ENCODE assay signal across 11 mouse cellular contexts in the genomic region with DNA sequence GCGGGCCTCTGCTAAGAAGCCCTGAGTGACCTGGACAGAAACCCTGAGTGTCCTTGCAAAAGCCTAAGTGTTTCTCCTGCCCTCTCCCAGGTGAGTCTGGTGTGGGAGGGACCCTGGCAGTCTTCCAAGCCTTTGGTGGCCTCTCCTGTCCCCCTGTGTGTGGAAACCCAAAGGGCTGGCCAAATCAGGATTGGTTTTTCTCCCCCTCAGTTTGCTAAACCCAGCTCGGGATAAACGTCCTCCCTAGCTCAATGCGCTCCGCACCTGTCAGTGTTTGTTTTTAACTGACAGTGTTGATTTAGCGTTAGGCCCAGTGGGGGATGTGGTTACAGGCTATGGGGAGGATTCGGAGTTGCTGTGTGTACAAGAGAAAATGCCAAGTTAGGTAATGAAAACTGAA.
DNase-seq lines count a peak whose midpoint lies in the region.
"Had no signal": no experiment of that assay in that cellular context is flagged by ENCODE, and none has a peak within 500 bp of the region (broad histone marks: within the 10 kb centered on the region; RNA-seq: fewer than 3 reads in every experiment).

No protein-coding gene starts in this region.

- 37% methylated on average over 7 of the region's 7 CpGs for WGBS in heart, embryonic 10.5 days
- 45% methylated on average over 7 of the region's 7 CpGs for WGBS in limb, embryonic 10.5 days

- peaks cover 19% of the 10 kb centered on the region; the same call in 1 of the 2 replicates for H3K4me1 ChIP-seq in heart, embryonic 10.5 days
- H3K4me1 ChIP-seq in limb, embryonic 10.5 days: peaks cover 3% of the 10 kb centered on the region; the same call in 1 of the 2 replicates
- H3K4me1 ChIP-seq: megakaryocyte, embryonic 14.5 days had no signal

- DNase-seq in kidney, adult 18-20 months: peak; percentile 26
- no peak for DNase-seq in kidney, adult 9 months
- peak; percentile 38 to 55 for DNase-seq in kidney, postnatal 36 days
- DNase-seq in lung, postnatal 14 days: peak; percentile 74
- peak; percentile 85 for DNase-seq in thymus, postnatal 14 days
- no peak for DNase-seq in heart, embryonic 10.5 days (ENCODE audit: low spot score)
- DNase-seq in limb, embryonic 10.5 days (ENCODE audit: low spot score): no peak
- DNase-seq in left cerebral cortex, postnatal 10 days (ENCODE audit: extremely low spot score in 1 of 2, low spot score in 2 of 2): no peak
- DNase-seq: adrenal gland, postnatal 25 days had no signal

- H3K4me3 ChIP-seq in heart, embryonic 10.5 days: no peak overlapping the region
- no peak overlapping the region for H3K4me3 ChIP-seq in limb, embryonic 10.5 days
- H3K4me3 ChIP-seq: megakaryocyte, embryonic 14.5 days had no signal

- H3K9me3 ChIP-seq in heart, embryonic 10.5 days: no peaks in the 10 kb centered on the region
- H3K9me3 ChIP-seq in limb, embryonic 10.5 days (replicated peaks): no peaks in the 10 kb centered on the region
- H3K9me3 ChIP-seq: megakaryocyte, embryonic 14.5 days had no signal

- H3K27ac ChIP-seq in heart, embryonic 10.5 days: no peak overlapping the region
- no peak overlapping the region for H3K27ac ChIP-seq in limb, embryonic 10.5 days
- H3K27ac ChIP-seq: kidney, postnatal 0 days had no signal

- H3K36me3 ChIP-seq in heart, embryonic 10.5 days: no peaks in the 10 kb centered on the region
- no peaks in the 10 kb centered on the region for H3K36me3 ChIP-seq in limb, embryonic 10.5 days

- intact Hi-C loops in left cerebral cortex, postnatal 10 days (cut with DNase I): no loop called here

- no peaks in the 10 kb centered on the region for H3K27me3 ChIP-seq in heart, embryonic 10.5 days (ENCODE audit: insufficient read depth, poor library complexity, severe bottlenecking)
- no peaks in the 10 kb centered on the region for H3K27me3 ChIP-seq in limb, embryonic 10.5 days (ENCODE audit: low read depth, poor library complexity, severe bottlenecking)

Comparison
In these comparisons a context has a peak if more than half of its experiments do, and no peak if none do; other contexts are left out.
1. DNase-seq: peak in kidney, adult 18-20 months (single experiment), kidney, postnatal 36 days (2 of 2), lung, postnatal 14 days (single experiment) and thymus, postnatal 14 days (single experiment); none in kidney, adult 9 months (single experiment), heart, embryonic 10.5 days (single experiment), limb, embryonic 10.5 days (single experiment) and left cerebral cortex, postnatal 10 days (0 of 2).